16 mouse cellular contexts compared by ENCODE assay signal in genomic region chr1:35685651-35686050, GRCm38 (mm10).
DNase-seq lines count a peak whose midpoint lies in the region; ATAC-seq lines count a peak whose summit lies in the region.
"Had no signal": no experiment of that assay in that cellular context is flagged by ENCODE, and none has a peak within 500 bp of the region (broad histone marks: within the 10 kb centered on the region; RNA-seq: fewer than 3 reads in every experiment).

No protein-coding gene starts in this region.

- peak overlapping the region; percentile 65; the same call in 1 of the 2 replicates for H3K27ac ChIP-seq in embryonic facial prominence, embryonic 12.5 days
- H3K27ac ChIP-seq in embryonic facial prominence, embryonic 10.5 days (replicated peaks) = no peak overlapping the region
- H3K27ac ChIP-seq in midbrain, embryonic 13.5 days = no peak overlapping the region
- no peak overlapping the region for H3K27ac ChIP-seq in midbrain, embryonic 11.5 days (ENCODE audit: low read depth, low read length)
- no peak overlapping the region for H3K27ac ChIP-seq in hindbrain, embryonic 16.5 days (ENCODE audit: low read depth, low read length)
- H3K27ac ChIP-seq: heart, embryonic 13.5 days; left cerebral cortex, adult 2 months; liver, embryonic 13.5 days; neural tube, embryonic 12.5 days had no signal

- no peaks in the 10 kb centered on the region for H3K9me3 ChIP-seq in embryonic facial prominence, embryonic 12.5 days
- no peaks in the 10 kb centered on the region for H3K9me3 ChIP-seq in embryonic facial prominence, embryonic 10.5 days
- H3K9me3 ChIP-seq in midbrain, embryonic 13.5 days = no peaks in the 10 kb centered on the region
- H3K9me3 ChIP-seq in midbrain, embryonic 11.5 days (ENCODE audit: control insufficient read depth, low read length) = no peaks in the 10 kb centered on the region
- H3K9me3 ChIP-seq in hindbrain, embryonic 16.5 days (ENCODE audit: control insufficient read depth, low read length) = no peaks in the 10 kb centered on the region
- H3K9me3 ChIP-seq: G1E; heart, embryonic 13.5 days; liver, embryonic 13.5 days; neural tube, embryonic 12.5 days had no signal

- H3K4me3 ChIP-seq in embryonic facial prominence, embryonic 12.5 days = no peak overlapping the region
- no peak overlapping the region for H3K4me3 ChIP-seq in embryonic facial prominence, embryonic 10.5 days
- H3K4me3 ChIP-seq in midbrain, embryonic 13.5 days (replicated peaks) = no peak overlapping the region
- H3K4me3 ChIP-seq in midbrain, embryonic 11.5 days (ENCODE audit: low read depth, low read length) = no peak overlapping the region
- H3K4me3 ChIP-seq in hindbrain, embryonic 16.5 days (ENCODE audit: low read length) = no peak overlapping the region
- H3K4me3 ChIP-seq: heart, embryonic 13.5 days; left cerebral cortex, adult 2 months; liver, embryonic 13.5 days; neural tube, embryonic 12.5 days had no signal

- H3K4me1 ChIP-seq in embryonic facial prominence, embryonic 12.5 days = no peaks in the 10 kb centered on the region
- H3K4me1 ChIP-seq in embryonic facial prominence, embryonic 10.5 days = no peaks in the 10 kb centered on the region
- H3K4me1 ChIP-seq in midbrain, embryonic 13.5 days (replicated peaks) = peaks cover 8% of the 10 kb centered on the region; the same call in 1 of the 2 replicates
- H3K4me1 ChIP-seq in midbrain, embryonic 11.5 days (ENCODE audit: control insufficient read depth, insufficient read depth, low read length) = no peaks in the 10 kb centered on the region
- no peaks in the 10 kb centered on the region for H3K4me1 ChIP-seq in hindbrain, embryonic 16.5 days (ENCODE audit: control insufficient read depth, insufficient read depth, low read depth, low read length)
- H3K4me1 ChIP-seq: liver, embryonic 13.5 days; neural tube, embryonic 12.5 days had no signal

- no peak for DNase-seq in embryonic facial prominence, embryonic 10.5 days (ENCODE audit: low spot score)
- DNase-seq in midbrain, embryonic 11.5 days (ENCODE audit: low spot score, missing footprints) = no peak
- peak; percentile 44 for DNase-seq in splenic B cell, adult 2 months (ENCODE audit: low read depth, low spot score)
- DNase-seq in testis, postnatal 14 days (ENCODE audit: low spot score) = no peak
- no peak for DNase-seq in liver
- DNase-seq: cerebellum, postnatal 14 days; liver, embryonic 13.5 days; right cerebral cortex, postnatal 4 days had no signal

- H3K36me3 ChIP-seq in embryonic facial prominence, embryonic 12.5 days = no peaks in the 10 kb centered on the region
- no peaks in the 10 kb centered on the region for H3K36me3 ChIP-seq in embryonic facial prominence, embryonic 10.5 days (replicated peaks)
- H3K36me3 ChIP-seq in midbrain, embryonic 13.5 days = no peaks in the 10 kb centered on the region
- H3K36me3 ChIP-seq in midbrain, embryonic 11.5 days (ENCODE audit: control insufficient read depth, insufficient read depth, low read length) = no peaks in the 10 kb centered on the region
- H3K36me3 ChIP-seq in hindbrain, embryonic 16.5 days (ENCODE audit: control insufficient read depth, insufficient read depth, low read length) = no peaks in the 10 kb centered on the region
- no peaks in the 10 kb centered on the region for H3K36me3 ChIP-seq in splenic B cell, adult 2 months (ENCODE audit: control insufficient read depth, insufficient read depth, low read length, poor library complexity, severe bottlenecking)
- H3K36me3 ChIP-seq: G1E; heart, embryonic 13.5 days; liver, embryonic 13.5 days; neural tube, embryonic 12.5 days had no signal

- H3K9ac ChIP-seq in embryonic facial prominence, embryonic 12.5 days = no peak overlapping the region
- H3K9ac ChIP-seq in midbrain, embryonic 13.5 days (replicated peaks) = no peak overlapping the region
- H3K9ac ChIP-seq in midbrain, embryonic 11.5 days (ENCODE audit: low read length) = no peak overlapping the region
- H3K9ac ChIP-seq in hindbrain, embryonic 16.5 days (ENCODE audit: low read depth, low read length) = no peak overlapping the region
- H3K9ac ChIP-seq: heart, embryonic 13.5 days; liver, embryonic 13.5 days; neural tube, embryonic 12.5 days had no signal

- WGBS in embryonic facial prominence, embryonic 12.5 days = 35% methylated on average over 6 of the region's 6 CpGs
- 67% methylated on average over 6 of the region's 6 CpGs for WGBS in embryonic facial prominence, embryonic 10.5 days
- 49% methylated on average over 6 of the region's 6 CpGs for WGBS in midbrain, embryonic 13.5 days
- 54% methylated on average over 6 of the region's 6 CpGs for WGBS in midbrain, embryonic 11.5 days
- WGBS in hindbrain, embryonic 16.5 days = 26% methylated on average over 6 of the region's 6 CpGs

- H3K27me3 ChIP-seq in embryonic facial prominence, embryonic 12.5 days = no peaks in the 10 kb centered on the region
- no peaks in the 10 kb centered on the region for H3K27me3 ChIP-seq in embryonic facial prominence, embryonic 10.5 days (replicated peaks; ENCODE audit: low read depth, poor library complexity, severe bottlenecking)
- no peaks in the 10 kb centered on the region for H3K27me3 ChIP-seq in midbrain, embryonic 13.5 days
- no peaks in the 10 kb centered on the region for H3K27me3 ChIP-seq in midbrain, embryonic 11.5 days (ENCODE audit: control insufficient read depth, insufficient read depth, low read length)
- no peaks in the 10 kb centered on the region for H3K27me3 ChIP-seq in hindbrain, embryonic 16.5 days (replicated peaks; ENCODE audit: control insufficient read depth, insufficient read depth, low read length)
- H3K27me3 ChIP-seq in splenic B cell, adult 2 months (ENCODE audit: control insufficient read depth, insufficient read depth, low read length, poor library complexity, severe bottlenecking) = no peaks in the 10 kb centered on the region
- H3K27me3 ChIP-seq: heart, embryonic 13.5 days; liver, embryonic 13.5 days; neural tube, embryonic 12.5 days had no signal

- ATAC-seq in embryonic facial prominence, embryonic 12.5 days (ENCODE audit: insufficient number of reproducible peaks, insufficient read depth, low FRiP score, low TSS enrichment) = no peak; the same call in 1 of the 2 replicates
- ATAC-seq in midbrain, embryonic 13.5 days = peak; percentile 56; the same call in 1 of the 2 replicates
- no peak for ATAC-seq in midbrain, embryonic 11.5 days (ENCODE audit: low FRiP score)
- peak; percentile 53; the same call in 1 of the 2 replicates for ATAC-seq in hindbrain, embryonic 16.5 days
- ATAC-seq: intestine, postnatal 0 days had no signal

- H3K4me2 ChIP-seq in embryonic facial prominence, embryonic 12.5 days (replicated peaks) = no peak overlapping the region
- H3K4me2 ChIP-seq in midbrain, embryonic 13.5 days (replicated peaks) = no peak overlapping the region
- no peak overlapping the region for H3K4me2 ChIP-seq in midbrain, embryonic 11.5 days
- H3K4me2 ChIP-seq in hindbrain, embryonic 16.5 days (ENCODE audit: low read length) = no peak overlapping the region
- H3K4me2 ChIP-seq: heart, embryonic 13.5 days; liver, embryonic 13.5 days; neural tube, embryonic 12.5 days had no signal

Comparison
In these comparisons a context has a peak if more than half of its experiments do, and no peak if none do; other contexts are left out.
1. ATAC-seq: peak in midbrain, embryonic 13.5 days (single experiment) and hindbrain, embryonic 16.5 days (single experiment); none in embryonic facial prominence, embryonic 12.5 days (single experiment) and midbrain, embryonic 11.5 days (single experiment).